Mouse (Mus musculus) neural tube, embryonic 14.5 days (tissue): Measurements from ENCODE around the gene Adsl. TPM values are rescaled to one million over a fixed set of nuclear protein-coding genes. Genes with fewer than 3 reads are reported as not detected.
A peak's percentile ranks its signal among the peaks of the same experiment; 100 is the strongest.
"Not testable (repeated sequence)": the region's sequence is repeated elsewhere in the genome, so short reads cannot be mapped to it uniquely, and the experiment has no call there.

Experiments
- ATAC-seq: fragments of 200-750 bp; cut with Nextera tagmentation; 2 replicates; pipeline ENCODE4 v1.8.0; 2017; ENCODE audit warnings: low read depth, mild to moderate bottlenecking, moderate TSS enrichment, moderate library complexity
- H3K27ac ChIP-seq: fragments of 300-500 bp; sonication (generic); 2 replicates; pipeline ENCODE4 v1.5.1; 2014; ENCODE audit warnings: low read depth, mild to moderate bottlenecking, control low read depth, low read length, moderate library complexity, mixed read lengths
- H3K27me3 ChIP-seq: fragments of 300-500 bp; sonication (generic); 2 replicates; pipeline ENCODE4 v1.6.1; 2014; ENCODE audit warnings: low read length; ENCODE audit not compliant: control insufficient read depth, insufficient read depth
- H3K36me3 ChIP-seq: fragments of 300-500 bp; sonication (generic); 2 replicates; pipeline ENCODE4 v1.6.1; 2014; ENCODE audit warnings: low read length, mixed read lengths; ENCODE audit not compliant: control insufficient read depth, insufficient read depth
- H3K4me1 ChIP-seq: fragments of 300-500 bp; sonication (generic); 2 replicates; pipeline ENCODE4 v1.6.1; 2014; ENCODE audit warnings: low read length; ENCODE audit not compliant: control insufficient read depth, insufficient read depth
- H3K4me2 ChIP-seq: fragments of 300-500 bp; sonication (generic); 2 replicates; pipeline ENCODE4 v1.6.1; 2014; ENCODE audit warnings: mild to moderate bottlenecking, low read depth, low read length, control low read depth
- H3K4me3 ChIP-seq: fragments of 300-500 bp; sonication (generic); 2 replicates; pipeline ENCODE4 v1.5.1; 2014; ENCODE audit warnings: low read depth, low read length, control low read depth, mixed read lengths
- H3K9ac ChIP-seq: fragments of 300-500 bp; sonication (generic); replicated peaks from 2 replicates; pipeline ENCODE4 v1.6.1; 2014; ENCODE audit warnings: low read depth, mild to moderate bottlenecking, control low read depth, low read length, mixed read lengths
- H3K9me3 ChIP-seq: fragments of 300-500 bp; sonication (generic); 2 replicates; pipeline ENCODE4 v1.6.1; 2016; ENCODE audit warnings: low read length; ENCODE audit not compliant: control insufficient read depth
- WGBS: fragments of 180-500 bp; shearing (Covaris S2); extraction: QIAGEN DNeasy Blood & Tissue Kit; methylation state at CpG from one replicate; pipeline ENCODE4 v1.1.7; 2014; 5-methylcytosine and 5-hydroxymethylcytosine counted together
- polyA plus RNA-seq: library from polyadenylated mRNA; unstranded; fragments of >200 nt; fragmentation: Nextera tagmentation; extraction: Ambion mirVana; gene quantifications from 2 replicates; pipeline ENCODE4 v1.2.1, GENCODE M21; 2014

Adsl gene
- 90.2 and 114 TPM in 2 replicates for polyA plus RNA-seq

DNA sequence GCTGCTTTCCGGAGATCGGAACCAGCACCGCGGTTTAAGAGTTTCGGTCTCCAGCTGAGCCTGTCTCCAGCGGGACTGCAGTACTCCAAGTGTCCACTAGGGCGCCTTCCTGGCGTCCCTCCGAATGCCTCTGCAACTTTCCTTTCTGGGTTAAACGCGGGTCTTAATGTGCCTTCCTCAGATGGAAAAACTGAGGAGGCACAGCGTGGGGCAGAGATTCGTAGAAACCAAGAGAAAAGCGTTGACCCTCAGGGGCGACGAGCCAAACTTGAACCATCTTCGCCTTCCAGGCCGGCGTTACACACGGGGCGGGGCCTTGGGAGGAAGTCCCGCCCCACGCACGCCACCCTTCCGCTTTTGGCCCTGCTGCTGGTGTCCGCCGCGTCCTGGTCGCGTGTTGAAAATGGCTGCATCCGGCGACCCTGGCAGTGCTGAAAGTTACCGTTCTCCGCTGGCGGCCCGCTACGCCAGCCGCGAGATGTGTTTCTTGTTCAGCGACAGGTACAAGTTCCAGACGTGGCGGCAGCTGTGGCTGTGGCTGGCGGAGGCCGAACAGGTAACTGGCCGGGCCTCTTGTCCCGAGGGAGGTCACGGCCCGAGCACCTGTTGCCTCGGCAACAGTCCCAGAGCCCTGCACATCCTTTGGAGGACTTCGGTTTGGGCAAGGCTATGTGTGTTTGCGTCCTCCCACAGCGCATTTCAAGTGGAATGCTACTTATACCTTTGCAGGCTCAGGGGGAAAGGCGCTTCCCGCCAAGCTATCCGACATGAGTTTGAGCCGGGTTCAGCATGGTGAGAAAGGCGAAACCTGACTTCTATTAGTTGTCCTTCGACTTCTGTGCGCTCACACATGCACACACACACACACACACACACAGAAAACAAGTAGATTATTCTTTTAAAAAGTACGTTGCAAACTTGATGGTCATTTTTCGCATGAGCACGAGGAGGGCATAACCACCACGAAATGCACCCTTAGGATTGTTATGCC lies at the start of gene Adsl:
Gene Adsl, plus strand, starts transcription at position 346 of the 991 bp plus-strand sequence.
- peak within 1 kb of the TSS; percentile 78 for H3K4me3 ChIP-seq
- peak; percentile 94 for ATAC-seq
- peak within 1 kb of the TSS; percentile 55 for H3K27ac ChIP-seq
- peak within 1 kb of the TSS; percentile 54 for H3K9ac ChIP-seq
- no peaks in the 10 kb centered on the region for H3K9me3 ChIP-seq
- WGBS: 1% methylated on average over 63 of the region's 63 CpGs
- 0 out of 2 replicates have a peak, but pooled peaks cover 4% of the 10 kb centered on the region for H3K36me3 ChIP-seq
- peaks cover 7% of the 10 kb centered on the region; the same call in 1 of the 2 replicates for H3K4me1 ChIP-seq
- H3K4me2 ChIP-seq: peak within 1 kb of the TSS; percentile 71
- no peaks in the 10 kb centered on the region for H3K27me3 ChIP-seq

DNA sequence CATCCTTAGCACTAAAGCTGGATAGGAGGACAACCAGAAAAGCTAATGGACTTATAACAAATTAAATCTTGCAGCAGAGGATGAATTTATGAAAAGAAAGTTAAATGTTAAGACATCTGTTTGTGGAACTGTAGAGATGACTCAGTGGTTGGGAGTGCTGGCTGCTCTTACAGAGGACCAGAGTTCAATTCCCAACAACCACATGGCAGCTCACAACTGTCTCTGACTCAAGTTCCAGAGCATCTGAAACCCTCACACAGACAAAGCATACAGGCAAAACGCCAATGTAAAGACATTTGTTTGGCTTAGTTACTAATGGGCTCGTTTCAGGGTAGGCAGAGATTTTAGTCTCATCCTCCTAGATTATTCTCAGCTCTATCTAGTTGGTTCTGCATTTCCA lies 48.5 kb upstream of the Adsl start:
- 91% methylated on average over 2 of the region's 2 CpGs for WGBS
- Histone ChIP-seq H3K9ac (no peak overlapping the region), H3K4me1 (no peaks in the 10 kb centered on the region), H3K36me3 (peaks cover 46% of the 10 kb centered on the region), H3K27me3 (no peaks in the 10 kb centered on the region), H3K4me2 (no peak overlapping the region), H3K27ac (no peak overlapping the region), H3K4me3 (no peak overlapping the region), H3K9me3 (no peaks in the 10 kb centered on the region)
- no peak for ATAC-seq

DNA sequence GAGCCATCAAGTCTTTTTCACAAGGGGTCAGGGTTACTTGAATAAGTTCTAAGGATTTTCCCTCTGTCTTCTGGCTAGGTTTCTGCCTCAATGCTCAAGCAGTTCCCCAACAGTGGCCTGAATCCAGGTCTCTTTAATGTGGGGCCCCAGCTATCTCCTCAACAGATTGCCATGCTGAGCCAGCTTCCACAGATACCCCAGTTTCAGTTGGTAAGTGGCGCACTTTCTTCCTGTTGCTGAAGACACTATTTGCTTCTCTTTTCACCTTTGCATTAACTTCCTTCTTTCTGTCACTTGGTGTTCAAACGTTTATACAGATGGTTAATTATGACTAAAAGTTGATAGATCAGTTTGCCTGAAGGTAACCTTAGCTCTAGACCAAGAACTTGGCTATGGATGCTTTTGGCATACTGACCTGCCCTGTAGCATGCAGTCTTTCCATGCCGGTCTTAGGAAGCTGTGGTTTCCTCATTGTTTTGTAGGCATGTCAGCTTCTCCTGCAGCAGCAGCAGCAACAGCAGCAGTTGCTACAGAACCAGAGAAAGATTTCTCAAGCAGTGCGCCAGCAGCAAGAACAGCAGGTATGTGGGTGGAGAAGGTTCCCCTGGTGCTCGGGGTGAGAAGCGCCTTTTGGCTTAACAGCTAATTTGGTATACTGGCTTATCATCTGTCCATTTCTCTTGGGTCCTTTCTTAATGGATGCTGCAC lies 46.3 kb upstream of the Adsl start:
- 96% methylated on average over 6 of the region's 6 CpGs for WGBS
- Histone ChIP-seq H3K36me3 (peaks cover 53% of the 10 kb centered on the region), H3K27ac (no peak overlapping the region), H3K4me3 (no peak overlapping the region), H3K4me1 (no peaks in the 10 kb centered on the region), H3K4me2 (no peak overlapping the region), H3K9ac (no peak overlapping the region), H3K9me3 (no peaks in the 10 kb centered on the region), H3K27me3 (no peaks in the 10 kb centered on the region)
- ATAC-seq: no peak

DNA sequence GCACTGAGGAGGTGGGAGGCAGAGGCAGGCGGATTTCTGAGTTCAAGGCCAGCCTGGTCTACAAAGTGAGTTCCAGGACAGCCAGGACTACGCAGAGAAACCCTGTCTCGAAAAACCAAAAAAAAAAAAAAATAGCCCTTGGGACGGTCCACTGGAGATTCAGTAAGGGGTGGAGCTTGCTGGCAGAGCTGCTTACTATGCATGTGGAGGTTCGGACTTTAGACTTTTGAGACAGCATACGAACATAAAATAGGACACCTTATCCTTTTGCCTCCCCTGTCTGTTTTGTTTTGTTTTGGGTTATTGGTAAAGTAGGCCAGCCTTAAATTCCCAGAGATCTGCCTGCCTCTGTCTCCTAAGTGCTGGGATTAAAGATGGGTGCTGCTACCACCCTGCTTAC lies 43.5 kb upstream of the Adsl start:
- not testable (repeated sequence) for H3K4me2 ChIP-seq, H3K4me3 ChIP-seq, H3K4me1 ChIP-seq, H3K9ac ChIP-seq, H3K27ac ChIP-seq, H3K9me3 ChIP-seq, ATAC-seq, H3K27me3 ChIP-seq
- WGBS: 95% methylated on average over 6 of the region's 6 CpGs
- H3K36me3 ChIP-seq: peaks cover 49% of the 10 kb centered on the region

DNA sequence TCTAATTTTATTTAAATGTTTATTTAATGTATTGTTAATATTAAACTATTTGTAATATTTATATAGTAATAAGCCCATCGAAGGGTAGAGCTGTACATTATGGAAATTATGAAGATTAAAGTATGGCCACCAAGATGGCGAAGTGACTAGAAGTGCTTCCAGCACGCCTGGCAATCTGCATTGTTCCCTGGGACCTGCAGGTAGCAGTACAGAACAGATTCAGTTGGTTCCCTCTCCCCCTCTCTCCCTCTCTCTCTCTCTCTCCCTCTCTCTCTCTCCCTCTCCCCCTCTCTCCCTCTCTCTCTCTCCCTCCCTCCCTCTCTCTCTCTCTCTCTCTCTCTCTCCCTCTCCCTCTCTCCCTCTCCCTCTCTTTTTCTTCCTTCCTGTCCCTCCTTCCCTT lies 38.1 kb upstream of the Adsl start:
- Histone ChIP-seq H3K9ac (no peak overlapping the region), H3K4me2 (no peak overlapping the region), H3K4me3 (no peak overlapping the region), H3K27ac (no peak overlapping the region), H3K9me3 (no peaks in the 10 kb centered on the region), H3K4me1 (no peaks in the 10 kb centered on the region), H3K27me3 (no peaks in the 10 kb centered on the region), H3K36me3 (peaks cover 39% of the 10 kb centered on the region)
- 94% methylated on average over 3 of the region's 3 CpGs for WGBS
- ATAC-seq: no peak

DNA sequence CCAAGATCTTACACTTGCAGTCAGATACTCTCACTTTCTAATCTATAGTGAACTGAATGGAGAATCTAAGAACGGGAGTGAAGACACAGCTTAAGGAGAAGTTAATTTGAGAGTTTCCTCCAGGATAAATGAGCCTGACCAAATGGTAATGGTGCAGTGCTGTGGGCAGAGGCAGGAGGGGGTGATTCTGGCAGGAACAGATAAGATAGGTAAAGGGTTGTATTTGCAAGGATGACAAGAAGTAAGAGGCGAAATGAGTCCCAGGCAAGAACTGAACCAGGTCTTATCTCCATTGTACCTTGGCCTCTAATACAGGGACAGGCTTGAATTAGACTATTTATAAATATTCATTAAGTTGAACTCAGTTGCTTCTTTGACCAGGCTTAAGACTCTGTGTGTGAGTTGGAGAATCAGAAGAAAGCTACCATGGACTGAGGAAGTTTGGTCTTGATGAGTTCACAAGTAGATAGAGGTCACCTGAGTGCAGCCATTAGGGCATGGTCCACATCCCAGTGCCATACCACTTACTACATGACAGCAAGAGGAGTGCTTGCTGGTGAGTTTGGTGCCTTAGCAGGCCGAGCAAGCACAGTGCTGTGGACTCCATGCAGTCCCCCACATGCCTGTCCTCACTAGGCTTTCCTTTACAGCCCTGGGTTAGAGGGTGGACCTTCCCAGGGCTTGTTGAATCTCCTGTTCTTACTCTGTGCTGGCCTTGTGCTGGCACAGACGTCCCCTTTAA lies 37.3 kb upstream of the Adsl start:
- H3K27me3 ChIP-seq: no peaks in the 10 kb centered on the region
- no peaks in the 10 kb centered on the region for H3K9me3 ChIP-seq
- no peak overlapping the region for H3K27ac ChIP-seq
- no peak overlapping the region for H3K9ac ChIP-seq
- H3K36me3 ChIP-seq: peaks cover 36% of the 10 kb centered on the region
- no peak for ATAC-seq
- H3K4me2 ChIP-seq: no peak overlapping the region
- no peak overlapping the region for H3K4me3 ChIP-seq
- H3K4me1 ChIP-seq: no peaks in the 10 kb centered on the region
- WGBS: 95% methylated on average over 4 of the region's 4 CpGs

DNA sequence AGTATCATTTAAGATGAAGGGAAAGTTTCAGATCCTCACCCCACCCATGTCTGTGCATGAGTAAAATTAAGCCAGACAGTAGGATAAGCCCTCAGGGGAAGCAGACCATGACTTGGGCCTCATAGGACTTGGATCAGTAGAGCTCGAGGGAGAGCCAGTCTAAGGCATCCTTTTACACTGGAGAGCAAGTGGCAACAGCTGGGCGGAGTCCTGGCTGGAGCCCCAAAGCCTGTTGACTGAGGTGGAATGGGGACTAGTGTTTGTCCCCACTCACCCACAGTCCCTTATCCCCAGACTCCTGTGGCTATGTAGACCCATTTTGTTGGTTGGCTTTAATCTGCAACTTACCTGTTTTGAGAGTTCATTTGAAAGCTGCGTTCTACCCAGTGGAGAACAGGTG lies 36.1 kb upstream of the Adsl start:
- no peak for ATAC-seq

DNA sequence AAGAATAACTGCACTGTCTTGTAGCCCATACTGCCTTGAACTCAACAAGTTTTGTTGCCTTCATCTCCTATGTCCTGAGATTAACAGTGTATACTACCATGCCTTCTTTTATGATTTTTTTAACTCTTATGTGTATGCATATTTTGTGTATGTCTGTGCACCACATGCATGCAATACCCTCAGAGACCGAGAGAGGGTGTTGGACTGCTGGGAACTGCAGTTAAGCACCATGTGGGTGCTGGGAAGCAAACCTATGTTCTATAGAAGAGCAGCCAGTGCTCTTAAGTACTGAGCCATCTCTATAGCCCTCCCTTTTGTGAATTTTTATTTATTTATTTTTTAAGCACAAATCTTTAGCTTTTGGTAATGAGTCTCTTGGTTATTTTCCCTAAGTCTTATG lies 34.5 kb upstream of the Adsl start:
- H3K27me3 ChIP-seq: no peaks in the 10 kb centered on the region
- H3K4me2 ChIP-seq: no peak overlapping the region
- H3K9ac ChIP-seq: no peak overlapping the region
- no peak for ATAC-seq
- H3K36me3 ChIP-seq: peaks cover 50% of the 10 kb centered on the region
- no peak overlapping the region for H3K4me3 ChIP-seq
- WGBS: 94% methylated on average over 1 of the region's 1 CpGs
- no peaks in the 10 kb centered on the region for H3K4me1 ChIP-seq
- no peaks in the 10 kb centered on the region for H3K9me3 ChIP-seq
- H3K27ac ChIP-seq: no peak overlapping the region

More for the DNA sequence above, 36.1 kb upstream of the Adsl start:
- no peak overlapping the region for H3K4me2 ChIP-seq
- WGBS: 96% methylated on average over 3 of the region's 3 CpGs
- peaks cover 39% of the 10 kb centered on the region for H3K36me3 ChIP-seq
- no peaks in the 10 kb centered on the region for H3K4me1 ChIP-seq
- H3K9ac ChIP-seq: no peak overlapping the region
- no peaks in the 10 kb centered on the region for H3K9me3 ChIP-seq
- H3K27ac ChIP-seq: no peak overlapping the region
- no peaks in the 10 kb centered on the region for H3K27me3 ChIP-seq
- H3K4me3 ChIP-seq: no peak overlapping the region
